Mouse (Mus musculus): Measurements from ENCODE around the gene Scgb1b11. TPM values are rescaled to one million over a fixed set of nuclear protein-coding genes. Genes with fewer than 3 reads are reported as not detected.

Gene Scgb1b11
- not detected in 2 replicates for polyA plus RNA-seq (2015; fragmentation: Nextera tagmentation; extraction: Ambion mirVana)

GRCm38 (mm10) chr7:32222540-32222939 is at the start of gene Scgb1b11:
Gene Scgb1b11, plus strand, starts transcription at chr7:32222840.

GRCm38 (mm10) chr7:32211045-32211444 is 11.6 kb upstream of the Scgb1b11 start, which contains the start of gene Scgb2b11:
Gene Scgb2b11, minus strand, starts transcription at chr7:32211145.

Other genes starting within 250 kb of the Scgb1b11 start
- gene Scgb1b10, start 122.0 kb upstream of the Scgb1b11 start, polyA plus RNA-seq (2015; fragmentation: Nextera tagmentation; extraction: Ambion mirVana): not detected in 2 replicates
- gene Scgb2b11, start 11.7 kb upstream of the Scgb1b11 start, polyA plus RNA-seq (2015; fragmentation: Nextera tagmentation; extraction: Ambion mirVana): not detected in 2 replicates
- gene Scgb2b12, start 104.4 kb downstream of the Scgb1b11 start, polyA plus RNA-seq (2015; fragmentation: Nextera tagmentation; extraction: Ambion mirVana): not detected in 2 replicates
- gene Scgb1b12, start 111.3 kb downstream of the Scgb1b11 start, polyA plus RNA-seq (2015; fragmentation: Nextera tagmentation; extraction: Ambion mirVana): not detected in 2 replicates
- not detected in 2 replicates for gene Scgb1b29, start 218.7 kb downstream of the Scgb1b11 start, polyA plus RNA-seq (2015; fragmentation: Nextera tagmentation; extraction: Ambion mirVana)

All from neural tube, postnatal 0 days (tissue).